Mouse (Mus musculus) small intestine, adult 2 months (tissue): ENCODE results near the gene Tsc22d2. TPM values are rescaled to one million over a fixed set of nuclear protein-coding genes. Genes with fewer than 3 reads are reported as not detected.
"Not testable (repeated sequence)": the region's sequence is repeated elsewhere in the genome, so short reads cannot be mapped to it uniquely, and the experiment has no call there.

Source experiments
- H3K27ac ChIP-seq: fragments of 200-500 bp; 2 replicates; pipeline ENCODE4 v1.5.1; 2012; ENCODE audit warnings: low read depth, low read length, control low read depth, inconsistent platforms; ENCODE audit not compliant: insufficient read depth
- H3K27me3 ChIP-seq: fragments of 200-500 bp; 2 replicates; pipeline ENCODE4 v1.6.1; 2012; ENCODE audit warnings: mild to moderate bottlenecking, moderate library complexity, low read length, inconsistent platforms; ENCODE audit not compliant: control insufficient read depth, insufficient read depth
- H3K36me3 ChIP-seq: fragments of 200-500 bp; 2 replicates; pipeline ENCODE4 v1.6.1; 2012; ENCODE audit warnings: mild to moderate bottlenecking, low read length, control low read depth, inconsistent platforms; ENCODE audit not compliant: control insufficient read depth, insufficient read depth
- H3K4me1 ChIP-seq: fragments of 200-500 bp; 2 replicates; pipeline ENCODE4 v1.6.1; 2012; ENCODE audit warnings: low read length, inconsistent platforms, mixed read lengths; ENCODE audit not compliant: control insufficient read depth, insufficient read depth, insufficient read length
- H3K4me3 ChIP-seq: fragments of 200-500 bp; 2 replicates; pipeline ENCODE4 v1.5.1; 2012; ENCODE audit warnings: low read depth, mild to moderate bottlenecking, control low read depth, inconsistent platforms, low read length, moderate library complexity
- CTCF ChIP-seq: fragments of 200-500 bp; IDR thresholded peaks from 2 replicates; pipeline ENCODE4 v1.5.1; 2012; ENCODE audit warnings: low read depth, mild to moderate bottlenecking, control low read depth, inconsistent platforms, low read length, moderate library complexity, mixed read lengths; ENCODE audit not compliant: insufficient replicate concordance, insufficient read length; ENCODE audit errors: extremely low read depth
- POLR2A ChIP-seq: fragments of 200-500 bp; IDR thresholded peaks from 2 replicates; pipeline ENCODE4 v1.6.1; 2012; ENCODE audit warnings: low read depth, mild to moderate bottlenecking, control low read depth, inconsistent platforms, low read length, moderate library complexity
- WGBS: fragments of 180-500 bp; shearing (Covaris S2); methylation state at CpG from one replicate; pipeline ENCODE4 v1.1.7; 2018; 5-methylcytosine and 5-hydroxymethylcytosine counted together
- polyA plus RNA-seq: library from polyadenylated mRNA; depleted of rRNA; stranded (reverse); fragments of >200 nt; gene quantifications from 2 replicates; pipeline ENCODE4 v1.2.3, GENCODE M21; 2012

The Tsc22d2 gene
- polyA plus RNA-seq, 1 experiment: 26.8 TPM

GRCm38 (mm10) chr3:58434414-58434813 is 19.9 kb downstream of the Tsc22d2 start:
- WGBS: 76% methylated on average over 2 of the region's 2 CpGs
- TF ChIP-seq CTCF (no peak), POLR2A (no peak)
- 0 out of 2 replicates have a peak, but pooled peaks cover 3% of the 10 kb centered on the region for H3K36me3 ChIP-seq

GRCm38 (mm10) chr3:58448230-58448629 is 33.7 kb downstream of the Tsc22d2 start:
- Histone ChIP-seq H3K27me3 (no peaks in the 10 kb centered on the region), H3K27ac (no peak overlapping the region), H3K4me3 (no peak overlapping the region), H3K36me3 (no peaks in the 10 kb centered on the region), H3K4me1 (no peaks in the 10 kb centered on the region)
- TF ChIP-seq CTCF: peak; percentile 11; the same call in 1 of the 2 replicates
- TF ChIP-seq POLR2A: no peak
- 94% methylated on average over 2 of the region's 2 CpGs for WGBS

More at GRCm38 (mm10) chr3:58434414-58434813, 19.9 kb downstream of the Tsc22d2 start:
- H3K4me1 ChIP-seq: 0 out of 2 replicates have a peak, but pooled peaks cover 2% of the 10 kb centered on the region
- H3K4me3 ChIP-seq: no peak overlapping the region
- H3K27ac ChIP-seq: no peak overlapping the region
- no peaks in the 10 kb centered on the region for H3K27me3 ChIP-seq

GRCm38 (mm10) chr3:58449487-58449886 is 35.0 kb downstream of the Tsc22d2 start:
- 92% methylated on average over 3 of the region's 3 CpGs for WGBS
- Histone ChIP-seq H3K36me3 (no peaks in the 10 kb centered on the region), H3K27ac (no peak overlapping the region), H3K4me3 (no peak overlapping the region), H3K4me1 (peaks cover 1% of the 10 kb centered on the region; the same call in 1 of the 2 replicates), H3K27me3 (no peaks in the 10 kb centered on the region)
- no peak for TF ChIP-seq POLR2A
- TF ChIP-seq CTCF: no peak

GRCm38 (mm10) chr3:58454414-58455205 is 40.1 kb downstream of the Tsc22d2 start:
- no peak overlapping the region for H3K27ac ChIP-seq
- peaks cover 2% of the 10 kb centered on the region for H3K36me3 ChIP-seq
- peaks cover 5% of the 10 kb centered on the region for H3K4me1 ChIP-seq
- 15% methylated on average over 4 of the region's 4 CpGs for WGBS
- H3K4me3 ChIP-seq: no peak overlapping the region
- no peak for TF ChIP-seq POLR2A
- TF ChIP-seq CTCF: no peak
- H3K27me3 ChIP-seq: no peaks in the 10 kb centered on the region

GRCm38 (mm10) chr3:58455255-58455654 is 40.7 kb downstream of the Tsc22d2 start:
- H3K27me3 ChIP-seq: no peaks in the 10 kb centered on the region
- TF ChIP-seq CTCF (no peak), POLR2A (no peak)
- 56% methylated on average over 3 of the region's 3 CpGs for WGBS
- H3K4me3 ChIP-seq: no peak overlapping the region
- peaks cover 5% of the 10 kb centered on the region for H3K36me3 ChIP-seq
- peaks cover 5% of the 10 kb centered on the region for H3K4me1 ChIP-seq
- H3K27ac ChIP-seq: no peak overlapping the region

GRCm38 (mm10) chr3:58469655-58470437 is 55.3 kb downstream of the Tsc22d2 start:
- WGBS: 56% methylated on average over 9 of the region's 9 CpGs
- Histone ChIP-seq H3K27me3 (no peaks in the 10 kb centered on the region), H3K36me3 (no peaks in the 10 kb centered on the region), H3K4me1 (no peaks in the 10 kb centered on the region), H3K4me3 (no peak overlapping the region), H3K27ac (no peak overlapping the region)
- TF ChIP-seq POLR2A (no peak), CTCF (no peak)

GRCm38 (mm10) chr3:58475298-58475697 is 60.8 kb downstream of the Tsc22d2 start:
- 100% methylated on average over 1 of the region's 1 CpGs for WGBS

More at GRCm38 (mm10) chr3:58475298-58475697, 60.8 kb downstream of the Tsc22d2 start:
- H3K4me1 ChIP-seq, H3K36me3 ChIP-seq, H3K27me3 ChIP-seq, H3K27ac ChIP-seq, H3K4me3 ChIP-seq: not testable (repeated sequence)
